Mouse (Mus musculus): ENCODE data around the gene Itch.
"Not testable (repeated sequence)": the region's sequence is repeated elsewhere in the genome, so short reads cannot be mapped to it uniquely, and the experiment has no call there.

Gene Itch

DNA sequence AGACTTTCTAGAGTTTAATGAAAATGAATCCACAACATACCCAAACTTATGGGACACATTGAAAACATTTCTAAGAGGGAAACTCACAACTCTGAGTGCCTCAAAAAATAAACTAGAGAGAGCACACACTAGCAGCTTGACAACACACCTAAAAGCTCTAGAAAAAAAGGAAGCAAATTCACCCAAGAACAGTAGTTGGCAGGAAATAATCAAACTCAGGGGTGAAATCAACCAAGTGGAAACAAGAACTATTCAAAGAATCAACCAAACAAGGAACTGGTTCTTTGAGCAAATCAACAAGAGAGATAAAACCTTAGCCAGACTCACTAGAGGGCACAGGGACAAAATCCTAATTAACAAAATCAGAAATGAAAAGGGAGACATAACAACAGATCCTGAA, 16.0 kb downstream of the Itch start:
- not testable (repeated sequence) for DNase-seq

GRCm38 (mm10) chr2:155207419-155207818, 74.1 kb downstream of the Itch start:
- peak; percentile 14 to 23 for DNase-seq

- no peak for DNase-seq
These were observed 89.8 kb downstream of the Itch start for GRCm38 (mm10) chr2:155223145-155223544.

DNA sequence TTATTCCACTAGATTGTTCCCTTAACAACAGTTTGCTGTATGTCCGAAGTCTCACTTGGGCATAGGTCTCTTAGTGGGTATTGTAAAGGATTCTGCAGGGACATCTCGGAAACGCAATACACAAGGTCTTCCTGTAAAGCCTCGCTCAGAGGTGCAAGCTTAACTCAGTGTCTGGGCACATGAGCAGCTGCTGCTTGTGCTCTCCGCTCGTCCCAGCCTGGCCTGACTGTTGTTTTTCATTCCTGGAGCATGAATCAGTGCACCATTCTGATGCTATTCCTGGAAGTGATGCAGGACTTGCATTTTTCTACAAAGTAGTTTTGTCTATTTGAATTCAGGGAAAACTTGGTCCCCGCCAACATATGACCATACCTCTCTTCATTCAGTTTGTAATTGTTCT, 91.4 kb downstream of the Itch start:
- no peak for DNase-seq

DNA sequence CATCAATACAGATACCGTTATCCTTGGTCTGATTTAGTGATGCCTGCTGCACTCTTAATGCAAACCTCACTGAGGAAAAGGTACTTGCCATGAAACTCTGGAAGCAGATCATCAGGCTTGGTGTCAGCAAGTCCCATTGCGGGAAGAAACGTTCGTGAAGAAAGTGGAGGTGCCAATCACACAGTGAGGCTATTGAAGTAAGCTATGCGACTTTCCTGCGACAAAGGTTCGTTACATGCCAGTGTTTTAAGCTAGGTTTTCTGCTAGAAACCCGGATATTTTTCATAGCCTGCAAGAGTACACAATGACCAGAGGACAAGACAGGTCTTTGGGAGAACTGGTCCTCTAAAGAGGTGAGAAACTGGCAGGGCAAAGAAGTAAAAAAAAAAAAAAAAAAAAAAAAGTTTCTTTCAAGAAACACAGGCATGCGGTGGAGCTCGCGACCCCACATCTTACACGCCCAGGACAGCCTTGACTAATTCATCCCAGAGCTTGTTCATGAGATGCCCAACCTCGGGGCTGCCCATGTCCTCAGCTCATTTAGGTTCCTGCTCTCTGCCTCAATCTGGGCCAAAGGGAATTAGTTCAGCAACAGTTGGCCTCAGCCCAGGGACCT, 102.5 kb downstream of the Itch start:
- DNase-seq, result no peak

- DNase-seq, result peak; percentile 100
These were observed 103.2 kb downstream of the Itch start, which contains the start of gene Dynlrb1 for GRCm38 (mm10) chr2:155236362-155236992. Dynlrb1 (plus strand) TSS chr2:155236533.

GRCm38 (mm10) chr2:155237276-155237675, 104.0 kb downstream of the Itch start:
- DNase-seq, result no peak

GRCm38 (mm10) chr2:155240915-155241314, 107.6 kb downstream of the Itch start:
- DNase-seq, result peak in 1 of 2 experiments; percentile 18

DNA sequence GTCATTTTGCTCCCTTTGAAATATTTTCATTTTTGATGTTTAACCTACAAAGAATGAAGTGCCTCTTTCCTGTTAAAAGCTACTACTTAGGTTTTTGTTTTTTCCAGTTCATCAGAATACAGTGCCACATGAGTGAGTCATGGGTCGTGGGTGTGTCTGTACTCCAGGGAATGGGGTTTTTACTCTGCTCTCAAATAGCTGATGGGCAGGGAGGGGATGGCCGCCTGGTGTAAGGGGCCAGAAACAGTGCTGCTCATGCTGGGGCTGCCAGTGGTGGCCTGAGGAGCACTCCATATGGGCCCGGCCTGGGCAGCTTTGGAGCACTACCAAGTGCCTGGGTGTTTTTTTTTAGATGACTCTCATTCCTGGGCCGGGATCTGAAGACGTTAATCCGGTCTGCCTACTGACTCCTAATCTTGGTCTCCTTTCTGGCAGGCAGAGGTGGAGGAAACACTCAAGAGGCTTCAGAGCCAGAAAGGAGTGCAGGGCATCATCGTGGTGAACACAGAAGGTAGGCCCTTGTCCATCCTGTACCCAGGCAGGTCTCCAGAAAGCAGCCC, 109.1 kb downstream of the Itch start:
- no peak for DNase-seq

GRCm38 (mm10) chr2:155246231-155246630, 112.9 kb downstream of the Itch start:
- peak; percentile 28 to 30 for DNase-seq

- DNase-seq, result no peak
These were observed 114.9 kb downstream of the Itch start for GRCm38 (mm10) chr2:155248206-155248605.

DNA sequence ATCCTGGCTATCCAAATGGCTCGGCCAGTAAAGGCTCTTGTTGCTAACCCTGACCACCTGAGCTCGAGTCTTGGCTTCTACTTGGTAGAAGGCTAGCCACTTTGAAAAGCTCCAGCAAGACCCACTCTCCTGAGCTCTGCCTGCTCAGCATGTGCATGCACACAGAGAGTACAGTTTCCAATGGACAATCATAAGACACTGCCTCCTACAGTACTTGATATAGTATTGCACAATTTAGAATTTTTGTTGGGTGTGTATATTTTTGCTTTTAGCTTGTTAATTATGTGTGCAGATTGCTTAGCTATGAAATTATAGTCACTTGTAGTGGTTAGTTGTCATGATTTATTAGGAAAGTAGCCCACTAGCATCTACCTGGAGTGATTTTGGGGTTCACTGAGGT, 115.4 kb downstream of the Itch start:
- no peak for DNase-seq

- no peak for DNase-seq
These were observed 116.3 kb downstream of the Itch start for GRCm38 (mm10) chr2:155249588-155249987.

DNA sequence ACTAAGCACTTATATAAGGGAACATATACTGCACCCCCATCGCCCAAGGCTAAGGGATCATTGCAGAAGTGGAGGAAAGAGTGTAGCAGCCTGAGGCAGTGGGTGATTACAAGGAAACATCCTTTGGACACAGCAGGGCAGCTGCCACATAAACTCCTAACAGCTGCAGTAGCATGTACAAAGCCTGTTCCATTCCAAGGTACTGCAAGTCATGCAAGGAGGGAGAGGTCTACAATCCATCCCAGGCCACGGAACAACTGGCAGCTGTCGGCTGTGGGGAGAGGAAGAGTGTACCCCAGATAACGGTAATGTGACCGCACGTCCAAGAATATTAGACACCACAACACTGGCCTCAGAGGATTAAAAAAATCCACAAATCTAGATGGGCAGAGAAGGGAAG, 132.2 kb downstream of the Itch start:
- no peak for DNase-seq

DNA sequence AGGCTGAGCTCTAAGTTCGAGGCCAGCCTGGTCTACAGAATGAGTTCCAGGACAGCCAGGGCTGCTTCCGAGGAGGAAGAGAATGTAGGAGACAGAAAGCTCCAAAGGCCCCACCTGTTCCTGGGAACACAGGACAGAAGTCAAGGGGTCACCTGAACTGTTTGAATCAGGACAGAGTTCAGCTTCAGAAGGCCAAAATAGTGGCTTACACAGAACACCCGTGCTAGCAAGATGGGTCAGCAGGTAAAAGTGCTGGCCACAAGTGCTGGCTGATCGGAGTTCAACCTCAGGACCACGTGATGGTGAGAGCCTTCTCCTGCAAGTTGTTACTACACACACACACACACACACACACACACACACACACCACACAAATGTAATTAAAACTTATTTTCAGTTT, 133.6 kb downstream of the Itch start:
- DNase-seq, result no peak

- peak in 1 of 2 experiments; percentile 32 for DNase-seq
These were observed 138.6 kb downstream of the Itch start for GRCm38 (mm10) chr2:155271957-155272356.

DNA sequence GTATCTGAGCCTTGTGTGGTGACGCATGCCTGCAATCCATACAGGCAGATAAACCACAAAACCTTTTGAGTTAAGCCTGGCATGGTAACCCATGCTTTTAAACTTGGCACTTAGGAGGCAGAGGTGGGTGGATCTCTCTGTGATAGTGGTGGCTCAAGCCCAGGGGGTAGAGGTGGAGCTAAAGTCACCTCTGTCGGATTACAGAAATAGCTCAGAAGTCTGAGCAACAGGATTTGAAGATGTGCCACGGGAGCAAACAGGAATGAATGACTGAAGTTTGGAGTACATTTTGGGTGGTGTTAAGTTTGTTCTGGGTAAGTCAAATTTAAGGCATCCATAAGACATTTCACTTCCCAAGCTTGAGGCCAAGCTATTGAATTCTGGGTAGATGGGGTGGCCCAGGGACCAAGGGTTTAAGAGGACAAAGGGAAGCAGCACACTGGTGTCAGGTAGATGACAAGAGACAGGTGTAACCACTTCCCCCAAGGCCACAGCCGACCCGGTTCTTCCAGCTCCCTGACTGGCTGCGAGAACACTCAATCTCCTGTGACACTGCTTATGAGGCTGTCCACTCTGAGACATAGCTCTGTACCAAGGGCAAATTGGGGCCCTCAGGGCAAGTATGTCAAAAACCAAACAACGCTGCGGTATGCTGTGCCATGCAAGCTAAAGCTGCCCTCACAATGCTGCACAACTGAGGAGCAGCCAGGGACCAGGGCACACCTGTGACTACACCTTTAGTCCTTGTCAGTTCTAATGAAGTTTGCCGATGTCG, 139.3 kb downstream of the Itch start:
- no peak for DNase-seq

DNA sequence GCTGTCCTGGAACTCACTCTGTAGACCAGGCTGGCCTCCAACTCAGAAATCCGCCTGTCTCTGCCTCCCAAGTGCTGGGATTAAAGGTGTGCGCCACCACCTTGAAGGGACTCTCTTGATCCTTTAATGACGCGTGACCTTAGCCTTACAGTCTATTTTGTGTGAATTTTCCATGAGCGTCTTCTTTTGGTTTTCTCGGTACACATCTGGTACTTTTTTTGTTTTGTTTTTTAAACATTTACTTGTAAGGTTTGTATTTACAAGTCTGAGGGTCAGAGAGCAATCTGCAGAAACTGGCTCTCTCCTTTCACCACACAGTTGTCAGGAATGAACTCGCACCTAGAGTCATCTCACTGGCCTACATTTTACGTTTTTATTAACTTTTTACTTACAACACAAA, 140.3 kb downstream of the Itch start:
- DNase-seq, result no peak

- peak; percentile 99 to 100 for DNase-seq
These were observed 142.9 kb downstream of the Itch start, which contains the start of gene Map1lc3a for GRCm38 (mm10) chr2:155276195-155276594. Map1lc3a (plus strand) TSS chr2:155276297.
